In genomic region chr9:47412786-47413185, GRCm38 (mm10) we compare ENCODE assay signal across 18 mouse cellular contexts.
"Had no signal": no experiment of that assay in that cellular context is flagged by ENCODE, and none has a peak within 500 bp of the region (broad histone marks: within the 10 kb centered on the region; RNA-seq: fewer than 3 reads in every experiment).

No protein-coding gene starts in this region.

- H3K36me3 ChIP-seq: kidney, embryonic 15.5 days; limb, embryonic 12.5 days; limb, embryonic 15.5 days; midbrain, embryonic 12.5 days; midbrain, embryonic 15.5 days; neural tube, embryonic 12.5 days; neural tube, embryonic 15.5 days had no signal

- H3K4me3 ChIP-seq: kidney, embryonic 15.5 days; left cerebral cortex, adult 2 months; limb, embryonic 12.5 days; limb, embryonic 15.5 days; midbrain, embryonic 12.5 days; midbrain, embryonic 15.5 days; neural tube, embryonic 12.5 days; neural tube, embryonic 15.5 days had no signal

- DNase-seq: kidney, postnatal 10 days; kidney, postnatal 36 days; layer of hippocampus, postnatal 36 days; left cerebral cortex, postnatal 4 days; liver, postnatal 0 days; right cerebral cortex, adult 18-20 months; right cerebral cortex, postnatal 14 days; right cerebral cortex, postnatal 4 days; thymus, postnatal 25 days had no signal

- H3K27me3 ChIP-seq: neural tube, embryonic 12.5 days had no signal

- ATAC-seq: liver, postnatal 0 days; lung, postnatal 0 days; midbrain, embryonic 15.5 days had no signal
